Mouse (Mus musculus): ENCODE results near the gene Pgap3. TPM values are rescaled to one million over a fixed set of nuclear protein-coding genes. Genes with fewer than 3 reads are reported as not detected.

Gene Pgap3
- polyA plus RNA-seq, 1 experiment from 2014 or later = 9.6 TPM

DNA sequence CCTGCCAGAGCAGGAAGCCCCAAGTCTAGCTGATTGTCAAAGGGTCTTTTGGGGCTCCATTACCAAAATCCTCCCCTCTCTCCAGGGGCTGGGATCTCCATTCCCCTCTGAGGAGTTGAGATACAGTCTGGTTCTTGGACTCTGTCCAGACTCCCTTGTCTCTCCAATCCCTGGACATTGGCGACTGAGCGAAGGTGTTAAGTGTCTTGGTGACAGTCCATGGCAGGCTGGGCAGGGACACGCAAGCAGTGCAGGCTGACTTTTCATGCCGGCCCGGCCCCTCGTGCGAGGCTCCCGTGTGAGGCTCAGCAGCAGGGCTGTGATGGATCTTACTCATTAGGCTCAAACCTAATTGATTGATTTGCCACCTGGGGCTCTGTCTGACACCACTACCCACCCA lies 26.0 kb downstream of the Pgap3 start:
- DNase-seq (ENCODE audit: low spot score) = no peak
- Histone ChIP-seq H3K4me3 (no peak overlapping the region), H3K9me3 (no peaks in the 10 kb centered on the region), H3K36me3 (replicated peaks) (peaks cover 58% of the 10 kb centered on the region), H3K4me1 (peaks cover 26% of the 10 kb centered on the region), H3K27ac (replicated peaks) (no peak overlapping the region), H3K27me3 (replicated peaks; ENCODE audit: low read depth, poor library complexity, severe bottlenecking) (no peaks in the 10 kb centered on the region)
- WGBS = 83% methylated on average over 8 of the region's 8 CpGs

DNA sequence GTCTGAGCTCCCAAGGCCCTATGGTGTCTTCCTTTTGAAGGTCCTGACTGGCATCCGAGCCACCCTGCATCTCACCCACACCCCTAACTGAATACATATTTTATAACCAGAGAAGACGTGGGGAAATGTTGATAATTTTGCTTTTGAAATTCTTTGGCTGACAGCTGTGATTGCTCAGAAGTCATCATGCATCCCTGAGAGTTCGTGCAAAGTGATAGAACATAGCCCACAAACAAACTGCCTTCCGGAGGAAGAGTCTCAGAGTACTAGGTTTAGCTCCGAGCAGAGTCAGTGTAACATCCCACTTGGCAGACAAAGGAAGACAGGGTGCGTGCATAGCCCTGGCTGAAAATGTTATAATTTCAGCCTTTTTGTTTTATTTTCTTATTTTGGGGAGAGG lies 27.0 kb downstream of the Pgap3 start:
- Histone ChIP-seq H3K36me3 (replicated peaks) (peaks cover 48% of the 10 kb centered on the region), H3K4me3 (no peak overlapping the region), H3K4me1 (peaks cover 26% of the 10 kb centered on the region), H3K27me3 (replicated peaks; ENCODE audit: low read depth, poor library complexity, severe bottlenecking) (no peaks in the 10 kb centered on the region), H3K27ac (replicated peaks) (no peak overlapping the region), H3K9me3 (no peaks in the 10 kb centered on the region)
- 88% methylated on average over 6 of the region's 6 CpGs for WGBS
- DNase-seq (ENCODE audit: low spot score) = no peak

DNA sequence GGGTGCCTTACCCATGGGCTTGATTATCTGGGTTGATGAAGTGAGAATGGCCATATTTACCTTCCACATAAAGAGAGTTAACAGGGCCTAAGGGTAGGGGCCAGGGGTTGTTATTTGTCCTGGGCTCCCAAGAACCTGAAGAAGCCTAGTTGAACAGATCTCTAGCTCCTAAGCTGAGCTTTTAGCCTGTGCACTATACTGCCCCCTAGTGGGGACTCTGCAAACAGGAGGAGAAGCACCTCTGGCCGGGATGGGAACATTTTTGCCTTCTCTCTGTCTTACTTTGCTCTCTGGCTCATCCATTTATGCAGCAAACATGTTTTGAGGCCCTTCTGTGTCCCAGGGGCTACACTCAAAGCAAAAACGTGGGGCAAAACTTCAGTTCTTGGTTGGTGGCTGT lies 27.9 kb downstream of the Pgap3 start:
- no peaks in the 10 kb centered on the region for H3K9me3 ChIP-seq
- H3K36me3 ChIP-seq (replicated peaks) = peaks cover 39% of the 10 kb centered on the region
- peak; percentile 71 for DNase-seq (ENCODE audit: low spot score)
- peak overlapping the region; percentile 75; the same call in 1 of the 2 replicates for H3K27ac ChIP-seq (replicated peaks)
- 0 out of 2 replicates have a peak overlapping the region, but pooled peaks have one; percentile 32 for H3K4me3 ChIP-seq
- 7% methylated on average over 2 of the region's 2 CpGs for WGBS
- peaks cover 26% of the 10 kb centered on the region for H3K4me1 ChIP-seq
- no peaks in the 10 kb centered on the region for H3K27me3 ChIP-seq (replicated peaks; ENCODE audit: low read depth, poor library complexity, severe bottlenecking)

DNA sequence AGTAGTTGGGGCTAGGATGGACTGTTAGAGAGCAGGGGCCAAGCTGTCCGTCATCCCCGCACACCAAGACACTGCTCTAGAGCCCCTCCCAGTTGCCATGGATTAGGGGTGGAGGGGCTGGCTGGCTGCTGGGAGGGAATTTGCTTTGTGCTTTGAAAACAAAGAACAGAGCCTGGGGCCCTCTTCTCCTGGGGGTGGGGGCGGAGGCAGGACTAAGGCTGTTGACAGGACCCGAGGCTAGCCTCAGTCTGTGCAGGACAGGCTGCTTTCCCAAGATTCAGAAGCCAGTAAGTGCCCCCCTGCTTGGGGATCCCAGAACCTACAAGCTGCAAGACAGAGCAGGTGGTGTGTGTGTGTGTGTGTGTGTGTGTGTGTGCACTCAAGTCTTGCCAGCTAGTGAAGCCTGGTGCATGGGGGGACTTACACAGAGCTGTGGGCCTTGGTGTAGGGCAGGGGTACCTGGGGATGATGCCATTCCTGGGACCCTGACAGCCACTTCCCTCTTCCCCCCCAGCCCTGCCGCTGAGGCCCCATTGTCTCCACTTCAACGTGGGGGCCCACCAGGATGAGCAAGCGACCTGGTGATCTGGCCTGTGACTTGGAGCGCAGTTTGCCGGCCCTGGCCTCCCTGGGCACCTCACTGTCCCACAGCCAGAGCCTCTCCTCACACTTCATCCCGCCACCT lies 28.6 kb downstream of the Pgap3 start:
- Histone ChIP-seq H3K36me3 (replicated peaks) (peaks cover 32% of the 10 kb centered on the region), H3K9me3 (no peaks in the 10 kb centered on the region), H3K27me3 (replicated peaks; ENCODE audit: low read depth, poor library complexity, severe bottlenecking) (no peaks in the 10 kb centered on the region), H3K4me3 (peak overlapping the region; percentile 32), H3K27ac (replicated peaks) (peak overlapping the region; percentile 75), H3K4me1 (peaks cover 23% of the 10 kb centered on the region)
- 35% methylated on average over 10 of the region's 10 CpGs for WGBS
- peak; percentile 39 for DNase-seq (ENCODE audit: low spot score)

DNA sequence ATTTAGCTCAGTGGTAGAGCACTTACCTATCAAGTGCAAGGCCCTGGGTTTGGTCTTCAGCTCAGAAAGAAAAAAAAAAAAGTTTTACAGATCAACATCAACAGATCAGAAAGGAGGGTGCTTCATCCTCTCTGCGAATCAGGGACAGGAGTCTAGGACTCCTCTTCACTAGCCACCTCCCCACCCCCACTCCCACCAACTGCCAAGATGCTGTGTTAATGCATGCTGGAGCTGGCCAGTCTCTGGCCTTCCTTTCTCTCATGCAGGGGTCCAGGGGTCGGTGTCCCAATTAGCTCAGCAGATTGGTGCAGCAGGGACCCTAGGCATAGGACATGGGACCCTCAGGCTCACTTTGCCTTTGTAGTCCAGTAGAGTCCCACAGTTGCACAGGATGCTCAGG lies 29.7 kb downstream of the Pgap3 start:
- no peaks in the 10 kb centered on the region for H3K27me3 ChIP-seq (replicated peaks; ENCODE audit: low read depth, poor library complexity, severe bottlenecking)
- peaks cover 23% of the 10 kb centered on the region for H3K4me1 ChIP-seq
- WGBS = 79% methylated on average over 2 of the region's 2 CpGs
- H3K4me3 ChIP-seq = no peak overlapping the region
- no peak for DNase-seq (ENCODE audit: low spot score)
- peaks cover 21% of the 10 kb centered on the region for H3K36me3 ChIP-seq (replicated peaks)
- no peaks in the 10 kb centered on the region for H3K9me3 ChIP-seq
- 0 out of 2 replicates have a peak overlapping the region, but pooled peaks have one; percentile 75 for H3K27ac ChIP-seq (replicated peaks)

DNA sequence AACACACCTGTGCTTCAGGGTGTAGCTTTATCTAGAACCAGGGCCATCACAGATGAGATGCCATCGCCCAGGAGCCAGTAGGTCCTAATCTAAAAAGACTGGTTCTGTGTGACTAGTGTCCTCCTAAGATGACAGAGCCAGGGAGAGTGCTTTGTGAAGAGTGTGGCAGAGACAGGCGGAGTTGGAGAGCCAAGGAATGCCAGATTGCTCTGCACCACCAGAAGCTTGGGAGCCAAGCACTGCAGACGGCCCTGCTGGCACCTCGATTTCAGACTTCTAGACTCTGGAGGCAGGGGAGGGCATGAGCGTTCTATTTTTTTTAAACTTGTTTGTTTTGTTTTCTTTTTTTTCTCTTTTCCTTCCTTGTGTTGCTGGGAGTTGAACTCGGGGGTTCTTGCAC lies 31.0 kb downstream of the Pgap3 start:
- H3K9me3 ChIP-seq = no peaks in the 10 kb centered on the region
- no peak for DNase-seq (ENCODE audit: low spot score)
- H3K27ac ChIP-seq (replicated peaks) = no peak overlapping the region
- peaks cover 9% of the 10 kb centered on the region for H3K36me3 ChIP-seq (replicated peaks)
- H3K4me1 ChIP-seq = peaks cover 23% of the 10 kb centered on the region
- no peaks in the 10 kb centered on the region for H3K27me3 ChIP-seq (replicated peaks; ENCODE audit: low read depth, poor library complexity, severe bottlenecking)
- 82% methylated on average over 6 of the region's 6 CpGs for WGBS
- no peak overlapping the region for H3K4me3 ChIP-seq

DNA sequence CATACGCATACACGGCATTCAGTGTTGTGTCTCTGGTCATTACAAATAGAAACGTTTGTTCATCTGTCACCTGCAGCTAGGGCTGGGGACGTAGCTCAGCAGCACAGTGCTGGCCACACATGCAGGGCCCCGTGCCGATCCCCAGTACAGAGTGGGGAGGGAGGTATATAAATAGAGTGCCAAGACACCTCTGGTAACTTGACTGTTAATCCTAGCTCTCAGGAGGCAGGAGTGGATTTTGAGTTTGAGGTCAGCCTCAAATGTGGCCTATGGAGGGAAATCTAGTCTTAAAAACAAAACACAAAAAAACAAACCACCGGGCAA lies 32.5 kb downstream of the Pgap3 start:
- 84% methylated on average over 7 of the region's 7 CpGs for WGBS
- peaks cover 26% of the 10 kb centered on the region for H3K4me1 ChIP-seq
- no peak for DNase-seq (ENCODE audit: low spot score)
- no peak overlapping the region for H3K27ac ChIP-seq (replicated peaks)
- H3K36me3 ChIP-seq (replicated peaks) = no peaks in the 10 kb centered on the region; the same call in 1 of the 2 replicates
- H3K27me3 ChIP-seq (replicated peaks; ENCODE audit: low read depth, poor library complexity, severe bottlenecking) = no peaks in the 10 kb centered on the region
- H3K4me3 ChIP-seq = no peak overlapping the region
- H3K9me3 ChIP-seq = no peaks in the 10 kb centered on the region

DNA sequence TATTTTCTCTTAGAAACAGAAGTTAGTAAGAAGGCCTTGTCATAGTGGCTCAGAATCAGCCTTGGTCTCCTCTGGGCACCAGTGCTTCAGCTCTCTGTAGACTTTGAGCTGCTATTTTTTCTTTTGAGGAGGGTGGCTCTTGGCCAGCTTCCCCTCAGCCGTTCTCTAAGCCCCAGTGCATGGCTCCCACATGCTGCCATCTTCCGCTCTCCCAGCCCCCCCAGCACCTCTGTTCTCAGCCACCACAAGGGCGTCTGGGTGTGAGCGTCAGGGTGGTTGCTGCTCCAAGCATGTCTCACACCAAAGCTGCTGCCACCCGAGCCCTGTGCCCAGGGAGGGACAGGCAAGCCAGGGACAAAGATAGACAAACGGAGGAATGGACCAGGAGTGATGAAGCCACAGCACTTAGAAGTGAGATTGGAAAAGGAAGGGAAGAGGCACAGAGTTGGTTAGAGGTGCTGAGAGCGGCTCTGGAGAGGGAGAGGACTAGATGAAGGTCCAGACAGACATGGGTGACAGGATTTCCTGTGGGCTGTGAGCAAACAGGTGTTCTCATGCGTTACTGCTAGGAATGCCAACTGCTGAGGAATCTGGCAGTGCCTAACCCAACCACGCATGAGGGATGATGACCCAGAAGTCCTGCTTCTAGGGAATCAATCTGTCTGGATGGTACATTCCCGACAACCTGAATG lies 33.0 kb downstream of the Pgap3 start:
- Histone ChIP-seq H3K4me3 (no peak overlapping the region), H3K27me3 (replicated peaks; ENCODE audit: low read depth, poor library complexity, severe bottlenecking) (no peaks in the 10 kb centered on the region), H3K27ac (replicated peaks) (no peak overlapping the region), H3K36me3 (replicated peaks) (no peaks in the 10 kb centered on the region; the same call in 1 of the 2 replicates), H3K9me3 (no peaks in the 10 kb centered on the region), H3K4me1 (peaks cover 28% of the 10 kb centered on the region)
- WGBS = 85% methylated on average over 10 of the region's 10 CpGs
- DNase-seq (ENCODE audit: low spot score) = no peak

DNA sequence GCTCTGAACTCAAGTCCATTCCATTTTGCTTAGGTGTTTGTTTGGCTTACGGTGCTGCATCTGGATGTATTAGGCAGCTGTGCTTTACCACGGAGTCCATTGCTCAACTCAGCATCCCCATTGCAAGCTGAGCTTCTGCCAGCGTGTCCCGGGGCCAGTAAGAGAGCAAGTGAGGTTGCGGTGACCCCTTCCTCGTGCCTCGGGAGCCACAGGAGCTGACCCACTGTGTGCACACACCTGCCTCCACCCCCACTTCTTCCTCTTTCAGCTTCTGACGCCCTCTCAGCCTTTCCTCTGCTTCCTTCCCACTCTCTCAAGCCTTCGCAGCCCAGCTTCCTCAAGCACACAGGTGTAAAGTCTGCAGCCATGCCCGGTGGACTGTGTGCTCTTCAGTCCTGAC lies 34.0 kb downstream of the Pgap3 start:
- peaks cover 28% of the 10 kb centered on the region for H3K4me1 ChIP-seq
- H3K27ac ChIP-seq (replicated peaks) = no peak overlapping the region
- DNase-seq (ENCODE audit: low spot score) = no peak
- H3K9me3 ChIP-seq = no peaks in the 10 kb centered on the region
- no peak overlapping the region for H3K4me3 ChIP-seq
- 78% methylated on average over 10 of the region's 10 CpGs for WGBS
- H3K36me3 ChIP-seq (replicated peaks) = no peaks in the 10 kb centered on the region; the same call in 1 of the 2 replicates
- H3K27me3 ChIP-seq (replicated peaks; ENCODE audit: low read depth, poor library complexity, severe bottlenecking) = no peaks in the 10 kb centered on the region

DNA sequence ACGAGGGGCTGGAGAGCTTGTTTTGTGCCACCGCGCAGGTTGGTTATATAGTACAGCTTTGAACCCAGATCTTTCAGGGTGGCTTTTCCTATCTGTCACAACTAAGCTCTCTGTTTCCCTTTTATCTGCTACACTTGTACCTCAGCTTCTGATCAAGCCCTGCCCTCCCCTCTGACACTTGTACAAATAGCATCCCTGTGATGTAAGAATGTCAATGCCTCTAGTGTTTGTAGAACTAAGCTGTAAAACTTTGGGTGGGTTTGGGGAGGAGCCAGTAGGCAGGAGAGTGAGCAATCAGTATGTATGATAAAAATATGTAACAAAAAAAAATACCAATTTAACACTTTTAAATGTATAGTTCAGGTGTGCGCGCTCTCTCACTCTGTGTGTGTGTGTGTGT lies 35.9 kb downstream of the Pgap3 start:
- H3K36me3 ChIP-seq (replicated peaks) = no peaks in the 10 kb centered on the region; the same call in 1 of the 2 replicates
- no peaks in the 10 kb centered on the region for H3K27me3 ChIP-seq (replicated peaks; ENCODE audit: low read depth, poor library complexity, severe bottlenecking)
- no peaks in the 10 kb centered on the region for H3K9me3 ChIP-seq
- H3K4me3 ChIP-seq = no peak overlapping the region
- H3K4me1 ChIP-seq = peaks cover 35% of the 10 kb centered on the region
- WGBS = 91% methylated on average over 5 of the region's 5 CpGs
- DNase-seq (ENCODE audit: low spot score) = no peak
- no peak overlapping the region for H3K27ac ChIP-seq (replicated peaks)

DNA sequence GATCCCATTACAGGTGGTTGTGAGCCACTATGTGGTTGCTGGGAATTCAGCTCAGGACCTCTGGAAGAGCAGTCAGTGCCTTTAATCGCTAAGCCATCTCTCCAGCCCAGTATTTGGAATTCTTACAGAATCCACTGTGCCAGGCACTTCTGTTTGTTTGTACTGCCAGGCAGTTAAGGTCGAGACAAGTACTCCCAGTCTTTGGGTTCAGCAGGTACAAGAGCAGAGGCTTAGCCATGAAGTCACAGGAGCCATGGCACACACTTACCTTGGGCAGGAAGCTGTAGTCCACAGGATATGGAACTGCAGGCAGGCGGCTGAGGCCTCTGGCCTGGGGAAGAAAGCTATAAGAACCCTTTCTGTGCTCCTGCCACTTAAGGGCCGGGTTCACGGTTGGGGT lies 36.5 kb downstream of the Pgap3 start:
- no peak for DNase-seq (ENCODE audit: low spot score)
- Histone ChIP-seq H3K27me3 (replicated peaks; ENCODE audit: low read depth, poor library complexity, severe bottlenecking) (no peaks in the 10 kb centered on the region), H3K27ac (replicated peaks) (no peak overlapping the region), H3K4me3 (no peak overlapping the region), H3K36me3 (replicated peaks) (no peaks in the 10 kb centered on the region; the same call in 1 of the 2 replicates), H3K4me1 (peaks cover 41% of the 10 kb centered on the region), H3K9me3 (no peaks in the 10 kb centered on the region)
- WGBS = 81% methylated on average over 5 of the region's 5 CpGs

DNA sequence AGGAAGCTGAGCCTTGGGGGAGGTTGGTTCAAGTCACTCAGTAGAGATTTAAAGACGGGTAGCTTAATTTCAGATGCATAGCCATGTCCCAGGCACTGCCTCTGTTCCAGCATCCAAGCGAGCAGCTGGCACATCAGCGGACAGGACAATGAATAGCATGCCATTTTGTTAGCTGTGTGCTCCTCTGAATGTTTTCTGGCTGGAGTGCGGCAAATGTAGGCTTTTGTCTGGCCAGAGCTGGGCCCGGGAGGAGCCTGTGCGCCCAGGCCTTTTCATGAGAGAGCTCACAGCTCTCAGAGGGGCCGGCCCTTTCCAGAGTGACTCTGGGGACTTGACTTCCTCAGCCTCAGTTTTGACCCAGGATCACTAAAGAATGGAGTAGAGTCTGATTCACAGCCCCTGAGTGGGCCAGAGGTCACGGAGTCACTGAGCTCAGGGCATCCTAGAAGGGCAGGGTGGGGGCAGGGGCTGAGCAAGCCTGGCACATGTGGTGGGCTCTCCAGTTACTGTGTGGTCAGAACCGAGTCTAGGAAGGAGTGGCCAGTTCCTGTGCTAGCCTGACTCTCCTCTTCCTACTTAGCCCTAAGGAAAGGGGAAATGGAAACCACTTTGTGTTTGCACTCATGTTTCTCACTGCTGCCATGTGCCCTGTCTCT lies 39.3 kb downstream of the Pgap3 start:
- Histone ChIP-seq H3K27me3 (replicated peaks; ENCODE audit: low read depth, poor library complexity, severe bottlenecking) (peaks cover 16% of the 10 kb centered on the region), H3K36me3 (replicated peaks) (no peaks in the 10 kb centered on the region), H3K4me1 (peaks cover 54% of the 10 kb centered on the region), H3K4me3 (peak overlapping the region; percentile 36), H3K27ac (replicated peaks) (peak overlapping the region; percentile 80), H3K9me3 (no peaks in the 10 kb centered on the region)
- DNase-seq (ENCODE audit: low spot score) = peak; percentile 24
- WGBS = 44% methylated on average over 9 of the region's 9 CpGs
